Mouse (Mus musculus): ENCODE measurements around the gene Snupn. TPM values are rescaled to one million over a fixed set of nuclear protein-coding genes. Genes with fewer than 3 reads are reported as not detected.

Snupn gene
- polyA plus RNA-seq, 1 experiment, result 18.5 TPM

DNA sequence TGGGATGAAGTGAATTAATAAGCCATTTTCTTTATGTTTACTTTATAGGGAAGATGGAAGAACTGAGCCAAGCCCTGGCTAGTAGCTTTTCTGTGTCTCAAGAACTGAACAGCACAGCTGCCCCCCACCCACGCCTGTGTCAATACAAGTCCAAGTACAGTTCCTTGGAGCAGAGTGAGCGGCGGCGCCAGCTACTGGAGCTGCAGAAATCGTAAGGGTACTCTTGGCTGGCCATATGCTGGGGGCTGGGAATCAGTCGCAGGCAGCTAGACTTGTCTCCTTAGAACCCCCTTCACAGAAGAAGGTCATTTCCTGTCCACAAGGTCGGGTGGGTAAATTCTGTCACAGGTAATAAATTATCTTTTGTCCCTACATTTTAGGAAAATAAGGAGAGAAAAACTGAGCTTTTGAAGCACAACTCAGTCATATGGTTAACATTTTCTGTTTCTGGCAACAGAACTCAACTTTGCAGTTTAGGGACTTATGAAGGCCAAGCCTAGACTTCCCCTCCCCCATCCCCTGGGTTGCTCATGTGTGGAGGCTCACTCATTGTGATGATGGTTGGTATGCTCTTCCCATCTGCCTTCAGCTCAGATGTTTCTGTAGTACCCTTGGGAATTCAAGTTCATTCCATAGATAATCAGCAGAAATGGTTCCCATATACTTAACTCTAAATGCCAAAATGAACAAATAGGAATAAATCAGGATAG, 6.4 kb downstream of the Snupn start:
- Histone ChIP-seq H3K36me3 (ENCODE audit: control insufficient read depth, insufficient read depth, low read length, poor library complexity, severe bottlenecking) (peaks cover 3% of the 10 kb centered on the region; the same call in 1 of the 2 replicates), H3K9me3 (replicated peaks; ENCODE audit: control insufficient read depth, insufficient read depth, low read length, poor library complexity, severe bottlenecking) (no peaks in the 10 kb centered on the region), H3K27ac (ENCODE audit: insufficient read depth, low read length) (no peak overlapping the region), H3K4me1 (ENCODE audit: control insufficient read depth, insufficient read depth, low read length) (no peaks in the 10 kb centered on the region), H3K9ac (ENCODE audit: low read depth, poor library complexity, severe bottlenecking) (no peak overlapping the region), H3K4me3 (ENCODE audit: low read depth, low read length) (no peak overlapping the region), H3K27me3 (ENCODE audit: control insufficient read depth, insufficient read depth, low read length, poor library complexity, severe bottlenecking) (no peaks in the 10 kb centered on the region)
- no peak for TF ChIP-seq POLR2A (IDR thresholded peaks at IDR 0.05; ENCODE audit: insufficient read depth, low read length)
- TF ChIP-seq CTCF (IDR thresholded peaks at IDR 0.05; ENCODE audit: low read depth, low read length), result no peak
- no peak for TF ChIP-seq EP300 (IDR thresholded peaks at IDR 0.05; ENCODE audit: insufficient read depth, low read depth, low read length)

DNA sequence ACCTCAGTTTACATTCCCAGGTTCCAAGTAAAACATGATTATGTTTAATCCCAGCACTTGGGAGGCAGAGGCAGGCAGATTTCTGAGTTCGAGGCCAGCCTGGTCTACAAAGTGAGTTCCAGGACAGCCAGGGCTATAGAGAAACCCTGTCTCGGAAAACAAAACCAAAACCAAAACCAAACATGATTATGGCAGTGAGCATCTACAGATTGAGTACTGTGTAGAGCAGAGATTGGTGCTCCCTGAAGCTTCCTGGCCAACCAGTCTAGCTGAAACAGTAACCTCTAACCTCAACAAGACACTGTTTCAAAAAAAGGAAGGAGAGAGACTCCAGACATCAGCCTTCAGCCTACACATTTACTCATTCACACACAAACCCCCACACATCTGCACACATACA, 8.0 kb downstream of the Snupn start:
- H3K36me3 ChIP-seq (ENCODE audit: control insufficient read depth, insufficient read depth, low read length, poor library complexity, severe bottlenecking), result peaks cover 11% of the 10 kb centered on the region

DNA sequence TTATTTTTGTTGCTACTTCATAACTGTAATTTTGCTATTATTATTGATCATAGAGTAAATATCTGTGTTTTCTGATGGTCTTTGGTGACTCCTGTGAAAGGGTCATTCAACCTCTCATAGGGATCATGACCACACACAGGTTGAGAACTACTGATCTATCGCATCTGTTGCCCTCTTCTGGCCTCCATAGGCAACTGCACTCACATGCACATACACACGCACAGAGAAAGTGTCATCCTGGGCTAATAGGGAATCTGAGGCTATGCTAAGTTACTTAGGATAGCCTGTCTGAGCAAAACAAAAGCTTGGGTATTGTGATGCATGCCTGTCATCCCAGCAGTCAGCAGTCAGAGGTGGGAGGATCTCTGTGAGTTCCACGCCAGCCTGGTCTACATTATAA, 10.9 kb downstream of the Snupn start:
- Histone ChIP-seq H3K9me3 (replicated peaks; ENCODE audit: control insufficient read depth, insufficient read depth, low read length, poor library complexity, severe bottlenecking) (no peaks in the 10 kb centered on the region), H3K27ac (ENCODE audit: insufficient read depth, low read length) (no peak overlapping the region), H3K4me3 (ENCODE audit: low read depth, low read length) (no peak overlapping the region), H3K27me3 (ENCODE audit: control insufficient read depth, insufficient read depth, low read length, poor library complexity, severe bottlenecking) (no peaks in the 10 kb centered on the region), H3K36me3 (ENCODE audit: control insufficient read depth, insufficient read depth, low read length, poor library complexity, severe bottlenecking) (peaks cover 19% of the 10 kb centered on the region), H3K4me1 (ENCODE audit: control insufficient read depth, insufficient read depth, low read length) (no peaks in the 10 kb centered on the region), H3K9ac (ENCODE audit: low read depth, poor library complexity, severe bottlenecking) (no peak overlapping the region)
- TF ChIP-seq CTCF (IDR thresholded peaks at IDR 0.05; ENCODE audit: low read depth, low read length), result no peak
- no peak for TF ChIP-seq POLR2A (IDR thresholded peaks at IDR 0.05; ENCODE audit: insufficient read depth, low read length)
- no peak for TF ChIP-seq EP300 (IDR thresholded peaks at IDR 0.05; ENCODE audit: insufficient read depth, low read depth, low read length)

More for the DNA sequence above, 8.0 kb downstream of the Snupn start:
- H3K27ac ChIP-seq (ENCODE audit: insufficient read depth, low read length), result no peak overlapping the region
- no peak overlapping the region for H3K9ac ChIP-seq (ENCODE audit: low read depth, poor library complexity, severe bottlenecking)
- no peaks in the 10 kb centered on the region for H3K4me1 ChIP-seq (ENCODE audit: control insufficient read depth, insufficient read depth, low read length)
- no peaks in the 10 kb centered on the region for H3K9me3 ChIP-seq (replicated peaks; ENCODE audit: control insufficient read depth, insufficient read depth, low read length, poor library complexity, severe bottlenecking)
- no peak overlapping the region for H3K4me3 ChIP-seq (ENCODE audit: low read depth, low read length)
- TF ChIP-seq EP300 (IDR thresholded peaks at IDR 0.05; ENCODE audit: insufficient read depth, low read depth, low read length) (no peak), CTCF (IDR thresholded peaks at IDR 0.05; ENCODE audit: low read depth, low read length) (no peak), POLR2A (IDR thresholded peaks at IDR 0.05; ENCODE audit: insufficient read depth, low read length) (no peak)
- H3K27me3 ChIP-seq (ENCODE audit: control insufficient read depth, insufficient read depth, low read length, poor library complexity, severe bottlenecking), result no peaks in the 10 kb centered on the region

DNA sequence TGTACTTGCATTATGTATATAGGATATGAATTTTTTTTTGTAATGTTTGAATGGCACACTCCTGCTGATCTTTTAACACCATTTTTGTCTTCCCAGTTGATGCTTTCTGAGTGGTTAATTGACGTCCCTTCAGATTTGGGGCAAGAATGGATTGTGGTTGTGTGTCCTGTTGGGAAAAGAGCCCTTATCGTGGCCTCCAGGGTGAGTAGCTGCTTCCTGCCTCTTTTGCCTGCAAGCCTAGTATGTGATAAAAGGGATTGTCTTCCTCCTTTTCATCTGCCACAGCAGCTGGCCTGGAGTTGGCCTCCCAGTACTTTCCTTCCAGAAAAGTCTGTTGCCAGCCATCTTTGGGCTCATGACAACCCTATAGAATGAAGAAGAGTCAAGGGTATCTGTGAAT, 19.5 kb downstream of the Snupn start:
- no peak for TF ChIP-seq EP300 (IDR thresholded peaks at IDR 0.05; ENCODE audit: insufficient read depth, low read depth, low read length)
- TF ChIP-seq CTCF (IDR thresholded peaks at IDR 0.05; ENCODE audit: low read depth, low read length), result no peak
- TF ChIP-seq POLR2A (IDR thresholded peaks at IDR 0.05; ENCODE audit: insufficient read depth, low read length), result no peak
- Histone ChIP-seq H3K27ac (ENCODE audit: insufficient read depth, low read length) (no peak overlapping the region), H3K9me3 (replicated peaks; ENCODE audit: control insufficient read depth, insufficient read depth, low read length, poor library complexity, severe bottlenecking) (no peaks in the 10 kb centered on the region), H3K9ac (ENCODE audit: low read depth, poor library complexity, severe bottlenecking) (no peak overlapping the region), H3K36me3 (ENCODE audit: control insufficient read depth, insufficient read depth, low read length, poor library complexity, severe bottlenecking) (peaks cover 4% of the 10 kb centered on the region; the same call in 1 of the 2 replicates), H3K4me3 (ENCODE audit: low read depth, low read length) (no peak overlapping the region), H3K27me3 (ENCODE audit: control insufficient read depth, insufficient read depth, low read length, poor library complexity, severe bottlenecking) (no peaks in the 10 kb centered on the region), H3K4me1 (ENCODE audit: control insufficient read depth, insufficient read depth, low read length) (no peaks in the 10 kb centered on the region)

DNA sequence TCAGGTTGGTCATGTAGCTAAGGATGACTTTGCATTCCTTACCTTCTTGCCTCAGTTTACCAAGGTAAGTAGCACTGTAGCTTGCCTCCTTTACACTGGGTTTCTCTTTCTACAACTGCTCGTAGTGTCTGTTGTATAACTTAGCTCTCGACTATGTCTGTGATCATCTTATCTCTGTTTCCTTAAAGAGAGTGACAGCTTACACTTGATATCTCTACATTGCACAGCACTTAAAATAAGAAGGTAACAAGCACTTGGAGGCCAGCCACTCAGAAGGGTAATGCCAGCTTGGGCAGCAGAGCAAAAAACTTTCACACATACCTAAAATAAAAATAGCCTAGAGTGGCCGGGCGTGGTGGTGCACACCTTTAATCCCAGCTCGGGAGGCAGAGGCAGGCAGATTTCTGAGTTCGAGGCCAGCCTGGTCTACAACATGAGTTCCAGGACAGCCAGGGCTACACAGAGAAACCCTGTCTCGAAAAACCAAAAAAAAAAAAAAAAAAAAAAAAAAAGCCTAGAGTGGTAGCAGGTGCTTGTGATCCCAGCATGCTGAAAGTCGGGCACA, 23.4 kb downstream of the Snupn start:
- TF ChIP-seq POLR2A (IDR thresholded peaks at IDR 0.05; ENCODE audit: insufficient read depth, low read length) (no peak), EP300 (IDR thresholded peaks at IDR 0.05; ENCODE audit: insufficient read depth, low read depth, low read length) (no peak), CTCF (IDR thresholded peaks at IDR 0.05; ENCODE audit: low read depth, low read length) (no peak)
- Histone ChIP-seq H3K27me3 (ENCODE audit: control insufficient read depth, insufficient read depth, low read length, poor library complexity, severe bottlenecking) (no peaks in the 10 kb centered on the region), H3K27ac (ENCODE audit: insufficient read depth, low read length) (no peak overlapping the region), H3K4me3 (ENCODE audit: low read depth, low read length) (no peak overlapping the region), H3K4me1 (ENCODE audit: control insufficient read depth, insufficient read depth, low read length) (no peaks in the 10 kb centered on the region), H3K9me3 (replicated peaks; ENCODE audit: control insufficient read depth, insufficient read depth, low read length, poor library complexity, severe bottlenecking) (no peaks in the 10 kb centered on the region), H3K36me3 (ENCODE audit: control insufficient read depth, insufficient read depth, low read length, poor library complexity, severe bottlenecking) (peaks cover 4% of the 10 kb centered on the region; the same call in 1 of the 2 replicates), H3K9ac (ENCODE audit: low read depth, poor library complexity, severe bottlenecking) (no peak overlapping the region)

DNA sequence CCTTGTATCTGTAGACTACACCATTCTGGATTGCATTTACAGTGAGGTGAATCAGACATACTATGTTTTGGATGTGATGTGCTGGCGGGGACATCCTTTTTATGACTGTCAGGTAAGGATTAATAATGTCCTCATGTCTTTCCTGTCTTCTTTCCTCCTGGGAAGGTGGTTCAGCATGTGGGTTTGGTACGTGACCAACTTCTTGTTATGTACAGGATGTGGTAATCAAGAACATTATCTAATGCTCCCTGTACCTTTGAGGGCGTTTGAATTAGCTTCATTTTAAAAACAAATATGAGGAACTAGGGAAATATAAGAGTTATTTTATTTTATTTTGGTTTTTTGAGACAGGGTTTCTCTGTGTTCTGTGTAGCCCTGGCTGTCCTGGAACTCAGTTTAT, 24.5 kb downstream of the Snupn start:
- H3K4me3 ChIP-seq (ENCODE audit: low read depth, low read length), result no peak overlapping the region
- no peaks in the 10 kb centered on the region for H3K9me3 ChIP-seq (replicated peaks; ENCODE audit: control insufficient read depth, insufficient read depth, low read length, poor library complexity, severe bottlenecking)
- no peak overlapping the region for H3K27ac ChIP-seq (ENCODE audit: insufficient read depth, low read length)
- H3K27me3 ChIP-seq (ENCODE audit: control insufficient read depth, insufficient read depth, low read length, poor library complexity, severe bottlenecking), result no peaks in the 10 kb centered on the region
- H3K4me1 ChIP-seq (ENCODE audit: control insufficient read depth, insufficient read depth, low read length), result no peaks in the 10 kb centered on the region
- H3K36me3 ChIP-seq (ENCODE audit: control insufficient read depth, insufficient read depth, low read length, poor library complexity, severe bottlenecking), result peaks cover 4% of the 10 kb centered on the region; the same call in 1 of the 2 replicates
- H3K9ac ChIP-seq (ENCODE audit: low read depth, poor library complexity, severe bottlenecking), result no peak overlapping the region
- TF ChIP-seq CTCF (IDR thresholded peaks at IDR 0.05; ENCODE audit: low read depth, low read length) (no peak), EP300 (IDR thresholded peaks at IDR 0.05; ENCODE audit: insufficient read depth, low read depth, low read length) (no peak), POLR2A (IDR thresholded peaks at IDR 0.05; ENCODE audit: insufficient read depth, low read length) (no peak)

Data from ES-Bruce4 (cell line).